Mouse (Mus musculus) kidney, postnatal 25 days (tissue): ENCODE results near the gene Lhpp.
A peak's percentile ranks its signal among the peaks of the same experiment; 100 is the strongest.

ENCODE experiments used
- DNase-seq, 2 experiments: peaks; one replicate each; pipeline ENCODE4 v3.0.0; 2021; ENCODE audit warnings: mixed read lengths in 2 of 2

Gene Lhpp

GRCm38 (mm10) chr7:132610468-132611318 is at the start of gene Lhpp:
Gene Lhpp (plus strand): TSS chr7:132610638.
- DNase-seq = peak; percentile 80 to 87

DNA sequence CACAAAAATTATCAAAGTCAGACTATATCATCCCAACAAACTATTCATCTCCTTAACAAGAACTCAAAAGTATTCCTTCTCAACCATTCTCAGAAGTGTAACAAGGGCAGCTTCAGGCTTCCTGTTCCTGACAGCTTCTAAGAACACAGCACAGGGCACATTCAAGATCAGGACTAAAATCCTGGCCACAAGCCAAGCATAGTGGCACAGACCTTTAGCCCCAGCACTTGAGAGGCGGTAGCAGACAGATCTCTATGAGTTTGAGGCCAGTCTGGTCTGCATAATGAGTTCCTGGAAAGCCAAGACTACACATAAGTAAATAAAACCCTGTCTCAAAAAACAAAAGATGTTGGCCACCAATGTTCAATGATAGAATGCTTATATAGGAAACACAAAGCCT is 44.6 kb upstream of the Lhpp start:
- peak; percentile 77 to 84 for DNase-seq

- no peak for DNase-seq
Observed at GRCm38 (mm10) chr7:132568817-132569216, 41.6 kb upstream of the Lhpp start.

GRCm38 (mm10) chr7:132570071-132570470 is 40.4 kb upstream of the Lhpp start:
- DNase-seq = peak; percentile 91 to 94

DNA sequence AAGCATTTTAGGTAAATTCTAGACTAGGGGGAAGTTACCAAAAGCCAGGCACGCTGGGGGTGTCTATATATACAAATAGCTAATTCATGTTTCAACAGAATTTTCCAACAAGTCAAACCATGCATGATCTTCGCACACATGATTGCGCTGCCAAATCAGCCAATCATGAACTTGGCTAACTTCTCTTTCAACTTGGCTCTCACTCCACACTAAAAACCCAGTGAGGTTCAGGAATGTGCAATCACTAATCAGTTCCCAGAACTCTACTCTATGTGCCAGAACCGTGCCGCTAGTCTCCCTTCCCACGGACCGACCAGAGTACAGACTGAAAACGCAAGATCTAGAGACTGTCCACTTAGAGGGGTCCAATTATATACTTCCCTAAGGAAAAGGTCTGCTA is 39.0 kb upstream of the Lhpp start:
- peak; percentile 73 to 78 for DNase-seq

DNA sequence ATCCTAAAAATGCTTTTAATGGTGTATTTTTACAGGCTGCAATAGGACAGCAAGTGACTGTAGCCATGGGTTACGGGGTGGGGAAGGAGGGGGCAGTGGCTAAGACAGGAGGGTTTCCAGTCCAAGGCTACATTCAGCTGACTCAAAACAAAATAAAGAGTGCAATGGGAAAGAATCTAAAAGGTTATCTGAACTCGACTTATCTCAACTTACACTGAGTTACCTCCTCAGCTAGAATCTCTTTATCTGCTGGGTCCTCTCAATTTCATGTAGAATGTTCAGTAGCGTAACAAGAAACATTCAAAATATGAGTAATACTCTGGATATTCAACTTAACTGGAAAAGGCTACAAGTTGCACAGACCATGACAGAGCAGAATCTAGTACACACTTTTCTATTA is 37.7 kb upstream of the Lhpp start:
- no peak for DNase-seq

DNA sequence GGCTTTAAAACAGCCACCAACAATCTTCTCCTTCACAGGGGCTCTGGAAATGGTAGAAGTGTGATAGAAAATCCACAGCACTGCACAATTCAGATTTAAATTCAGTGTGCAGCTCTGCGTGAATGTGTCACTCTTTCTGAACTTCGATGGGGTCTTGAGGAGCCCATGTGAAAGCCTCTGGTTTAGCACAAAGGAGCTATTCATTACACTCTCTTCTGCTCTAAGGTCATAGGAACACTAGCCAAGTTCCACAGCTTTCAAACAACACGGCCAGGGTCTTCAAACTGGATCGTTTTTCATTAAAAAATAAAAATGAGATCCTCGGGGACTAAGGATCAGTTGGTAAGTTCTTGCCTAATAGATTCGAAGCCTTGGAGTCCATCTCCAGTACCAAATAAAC is 37.2 kb upstream of the Lhpp start:
- DNase-seq = no peak

- DNase-seq = no peak
Observed at GRCm38 (mm10) chr7:132574646-132575045, 35.8 kb upstream of the Lhpp start.

GRCm38 (mm10) chr7:132575623-132576022 is 34.8 kb upstream of the Lhpp start:
- DNase-seq = peak; percentile 84 to 89

DNA sequence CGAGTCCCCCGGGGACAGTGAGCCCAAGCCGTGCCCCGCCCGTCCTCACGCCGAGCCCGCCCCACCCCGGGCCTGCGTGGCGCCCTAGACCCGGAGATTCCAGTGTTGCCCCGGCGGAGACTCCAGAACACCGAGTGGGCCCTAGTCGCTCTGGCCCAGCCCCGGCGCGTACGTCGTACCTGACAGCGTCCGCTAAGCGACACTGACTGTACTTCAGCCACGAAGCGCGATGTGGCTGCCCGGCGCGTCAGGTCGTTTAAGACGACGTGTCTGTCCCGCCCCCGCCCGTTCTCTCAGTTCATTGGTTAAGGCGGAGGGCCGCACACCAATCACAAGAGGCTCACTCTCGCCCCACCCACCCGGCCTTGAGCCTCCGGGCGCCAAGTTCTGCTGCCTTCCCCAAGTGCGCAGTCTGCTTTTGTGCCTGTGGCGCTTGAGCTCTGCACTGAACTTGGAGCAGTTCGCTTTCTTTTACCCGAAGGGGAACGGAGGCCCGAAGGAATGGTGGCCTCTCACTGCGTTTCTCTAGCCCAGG is 34.3 kb upstream of the Lhpp start, which contains the start of gene Oat:
Oat (minus strand) TSS at position 283 of the 535 bp plus-strand sequence.
- peak; percentile 97 to 98 for DNase-seq

GRCm38 (mm10) chr7:132576891-132577290 is 33.5 kb upstream of the Lhpp start:
- DNase-seq = no peak

GRCm38 (mm10) chr7:132580511-132580910 is 29.9 kb upstream of the Lhpp start:
- no peak for DNase-seq

- no peak for DNase-seq
Observed at GRCm38 (mm10) chr7:132581441-132581840, 29.0 kb upstream of the Lhpp start.

DNA sequence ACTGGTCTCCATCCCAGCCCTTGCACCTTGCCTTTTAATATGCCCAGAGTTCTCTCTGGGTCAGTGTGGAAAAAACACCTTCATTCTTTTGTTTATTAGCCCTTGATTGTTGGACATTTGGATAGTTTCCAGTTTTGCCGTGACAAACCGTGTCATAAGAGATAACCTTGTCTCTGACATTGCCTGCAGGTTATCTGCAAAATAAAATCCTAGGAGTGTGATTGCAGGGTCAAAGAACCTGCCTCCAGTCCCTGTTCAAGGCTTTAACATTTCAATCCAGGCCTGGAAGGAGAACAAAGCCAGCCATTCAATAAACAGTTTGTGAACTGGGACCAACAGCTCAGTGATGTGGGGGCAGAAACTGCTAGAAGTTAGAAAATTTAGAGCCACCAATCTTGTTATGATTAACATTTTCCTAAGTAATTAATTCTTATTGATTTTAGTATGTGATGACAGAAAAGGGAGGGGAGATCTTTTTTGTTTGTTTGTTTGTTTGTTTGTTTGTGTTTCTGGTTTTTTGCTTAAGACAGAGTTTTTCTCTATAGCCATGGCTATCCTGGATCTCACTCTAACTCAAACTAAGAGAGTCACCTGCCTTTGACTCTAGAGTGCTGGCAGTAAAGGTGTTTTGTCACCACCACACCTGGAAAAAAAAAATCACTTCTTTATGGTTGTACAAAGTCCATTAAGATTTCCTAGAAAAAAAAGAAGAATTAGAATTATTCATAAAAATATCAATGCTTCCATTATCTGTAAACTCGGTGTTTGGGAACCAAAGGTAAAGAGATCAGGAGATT is 24.5 kb upstream of the Lhpp start:
- DNase-seq = no peak

GRCm38 (mm10) chr7:132587167-132587566 is 23.3 kb upstream of the Lhpp start:
- no peak for DNase-seq

DNA sequence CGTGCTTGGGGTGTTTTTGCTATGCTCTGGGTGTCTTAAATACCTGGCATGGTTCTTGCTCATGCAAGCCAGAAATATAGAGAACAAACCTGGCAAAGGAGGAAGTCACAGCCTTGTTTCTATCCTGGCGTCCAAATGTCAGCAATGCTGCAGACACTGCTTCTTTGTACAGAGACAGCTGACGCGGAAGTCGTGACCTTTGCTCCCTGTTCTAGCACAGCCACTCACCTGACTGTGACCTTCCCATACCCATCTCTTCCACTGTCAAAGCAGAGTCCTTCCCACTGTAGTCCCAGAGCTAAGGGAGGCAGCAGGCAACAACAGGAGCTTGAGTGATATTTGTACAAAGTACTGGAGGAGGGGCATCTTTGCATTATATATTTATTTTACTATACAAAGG is 20.8 kb upstream of the Lhpp start:
- DNase-seq = peak; percentile 35 to 64

- DNase-seq = no peak
Observed at GRCm38 (mm10) chr7:132593762-132594161, 16.7 kb upstream of the Lhpp start.

DNA sequence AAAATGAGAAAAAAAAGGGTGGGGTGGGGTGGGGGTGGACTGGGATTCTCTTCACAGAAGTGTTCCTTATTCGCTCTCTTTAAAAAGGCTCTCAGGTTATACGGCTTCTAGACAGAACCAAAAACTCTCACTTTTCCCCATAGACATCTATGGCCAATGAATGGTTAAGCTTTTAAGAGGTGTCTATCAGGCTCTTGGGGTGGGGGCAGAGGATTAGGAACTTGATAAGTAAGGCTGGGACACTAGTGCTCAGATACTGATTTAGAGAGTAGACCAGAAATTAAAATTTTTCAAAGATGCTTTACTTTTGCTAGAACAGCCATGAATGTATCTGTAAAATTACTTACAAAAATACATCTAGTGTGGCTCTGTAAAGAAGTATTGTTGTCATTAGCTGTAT is 16.1 kb upstream of the Lhpp start:
- no peak for DNase-seq

DNA sequence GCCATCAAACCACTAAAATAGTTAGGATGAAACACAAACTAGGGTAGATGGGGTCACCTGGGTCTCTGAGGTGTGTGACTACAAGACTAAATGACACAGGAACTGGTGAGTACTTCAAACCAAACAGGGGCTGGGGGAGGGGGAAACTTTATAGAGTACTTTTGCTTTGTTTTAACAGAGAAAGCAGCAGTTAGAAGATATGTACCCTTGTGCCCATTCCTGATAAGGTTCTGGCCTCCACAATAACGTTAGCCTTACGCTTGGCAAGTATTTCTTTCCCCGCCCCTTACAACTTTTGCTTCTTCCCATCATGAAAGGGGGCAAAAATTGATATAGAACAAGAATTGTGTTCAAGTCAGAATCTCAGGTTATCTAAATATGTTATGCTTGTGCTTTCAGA is 14.7 kb upstream of the Lhpp start:
- no peak for DNase-seq

DNA sequence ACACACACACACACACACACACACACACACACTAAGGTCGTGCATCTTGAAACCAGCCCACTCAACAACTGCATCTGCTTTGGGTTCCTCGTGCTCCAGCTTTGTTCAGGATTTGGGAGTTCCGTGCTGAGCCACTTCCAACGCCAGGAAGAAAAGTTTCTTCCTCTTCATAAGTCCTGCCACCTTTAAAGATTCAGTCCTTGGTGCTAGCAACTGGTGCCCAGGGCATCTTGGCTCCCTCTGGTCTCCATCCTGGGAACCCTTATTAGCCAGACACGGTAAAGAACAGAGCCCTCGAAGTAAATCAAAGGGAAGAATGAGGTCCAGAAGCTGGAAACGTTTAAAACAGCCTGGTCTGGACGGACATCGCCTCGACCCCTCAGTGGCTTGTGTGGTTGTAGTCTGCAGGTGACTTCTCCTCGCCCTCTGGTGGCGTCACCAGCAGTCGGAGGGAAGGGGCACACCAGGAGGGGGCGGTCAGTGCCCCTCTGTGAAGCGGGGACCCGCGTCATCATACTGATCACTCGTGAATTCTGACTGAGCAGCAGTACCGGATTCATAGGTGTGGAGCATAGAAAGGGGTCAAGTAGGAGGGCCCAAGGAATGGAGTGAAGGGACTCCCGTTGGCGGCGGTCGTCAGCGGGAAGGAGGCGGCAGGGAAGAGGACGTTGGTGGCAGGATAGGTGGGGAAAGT is 13.7 kb upstream of the Lhpp start:
- DNase-seq = no peak

DNA sequence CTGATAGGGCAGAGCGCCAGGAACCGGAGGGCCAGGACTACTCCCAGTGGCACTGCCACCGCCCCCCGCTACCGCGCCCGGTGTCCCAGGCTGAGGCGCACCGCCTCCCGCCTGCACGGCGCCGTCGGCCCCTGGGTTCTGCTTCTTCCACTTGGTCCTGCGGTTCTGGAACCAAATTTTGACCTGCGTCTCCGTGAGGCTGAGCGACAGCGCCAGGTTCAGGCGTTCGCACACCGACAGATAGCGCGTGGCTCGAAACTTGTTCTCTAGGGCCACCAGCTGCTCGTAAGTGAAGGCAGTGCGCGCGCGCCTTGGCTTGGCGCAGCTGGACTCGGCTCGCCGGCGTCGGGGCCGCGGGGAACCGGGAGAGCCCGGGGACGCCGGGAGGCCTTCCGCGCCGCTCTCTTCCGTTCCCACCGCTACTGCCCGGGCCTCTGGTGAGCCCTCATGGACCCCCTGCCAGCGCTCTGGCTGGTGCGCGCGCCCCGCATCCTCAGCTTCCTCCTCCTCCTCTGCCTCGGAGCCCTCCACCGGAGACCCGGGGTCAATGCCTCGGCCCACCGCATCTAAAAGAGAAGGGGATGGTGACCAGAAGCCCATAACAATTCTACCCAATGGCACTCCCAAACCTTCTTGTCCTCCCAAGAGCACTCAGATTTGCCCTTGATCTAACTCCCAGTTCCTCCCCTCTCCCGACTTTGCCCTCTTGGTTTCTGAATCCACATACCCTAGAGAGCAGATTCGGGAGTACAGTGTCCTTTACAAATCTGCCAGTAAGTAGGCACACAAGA is 13.0 kb upstream of the Lhpp start:
- no peak for DNase-seq
